Mouse (Mus musculus) MEL (cell line): Measurements from ENCODE around the gene Unc13a. TPM values are rescaled to one million over a fixed set of nuclear protein-coding genes. Genes with fewer than 3 reads are reported as not detected.

Experiments
- DNase-seq: peaks from one replicate; pipeline ENCODE4 v3.0.0; 2011; ENCODE audit warnings: low read depth, low spot score
- H3K27ac ChIP-seq: 2 replicates; pipeline ENCODE4 v1.5.1; 2012; ENCODE audit warnings: low read depth, mild to moderate bottlenecking, control low read depth, low read length, moderate library complexity; ENCODE audit not compliant: control insufficient read depth
- H3K27me3 ChIP-seq, 2 experiments: fragments of 150-350 bp in 1 of 2; sonication (generic) in 1 of 2; 2 replicates each; pipeline ENCODE4 v1.6.1; 2012; ENCODE audit warnings: low read length in 2 of 2, mild to moderate bottlenecking in 2 of 2, improper control_type of control experiment in 1 of 2, moderate library complexity in 1 of 2; ENCODE audit not compliant: insufficient read depth in 2 of 2, control insufficient read depth in 1 of 2
- H3K36me3 ChIP-seq, 2 experiments: 2 replicates each; pipeline ENCODE4 v1.6.1; 2012 to 2014; ENCODE audit warnings: low read length in 2 of 2, improper control_type of control experiment in 1 of 2, inconsistent platforms in 1 of 2, mild to moderate bottlenecking in 1 of 2; ENCODE audit not compliant: insufficient read depth in 2 of 2, control insufficient read depth in 1 of 2
- H3K4me1 ChIP-seq, 2 experiments: fragments of 150-350 bp in 1 of 2; sonication (generic) in 1 of 2; 2 replicates each; pipeline ENCODE4 v1.6.1; 2012; ENCODE audit warnings: low read length in 2 of 2, improper control_type of control experiment in 1 of 2, mild to moderate bottlenecking in 1 of 2; ENCODE audit not compliant: insufficient read depth in 2 of 2, control insufficient read depth in 1 of 2
- H3K4me3 ChIP-seq, 2 experiments: fragments of 150-350 bp in 1 of 2; sonication (generic) in 1 of 2; 2 replicates each; pipeline ENCODE4 v1.5.1; 2012; ENCODE audit warnings: low read depth in 2 of 2, low read length in 2 of 2, mild to moderate bottlenecking in 2 of 2, moderate library complexity in 2 of 2, control low read depth in 1 of 2, improper control_type of control experiment in 1 of 2; ENCODE audit not compliant: control insufficient read depth in 1 of 2, insufficient read depth in 1 of 2
- H3K79me2 ChIP-seq: 2 replicates; pipeline ENCODE4 v1.6.1; 2012; ENCODE audit warnings: mild to moderate bottlenecking, low read length, moderate library complexity; ENCODE audit not compliant: control insufficient read depth, poor library complexity, insufficient read depth
- H3K9ac ChIP-seq: 2 replicates; pipeline ENCODE4 v1.6.1; 2012; ENCODE audit warnings: low read depth, mild to moderate bottlenecking, control low read depth, low read length, moderate library complexity; ENCODE audit not compliant: control insufficient read depth, poor library complexity, severe bottlenecking
- H3K9me3 ChIP-seq: fragments of 150-350 bp; sonication (generic); replicated peaks from 2 replicates; pipeline ENCODE4 v1.6.1; 2012; ENCODE audit warnings: mild to moderate bottlenecking, low read length, improper control_type of control experiment, moderate library complexity; ENCODE audit not compliant: insufficient read depth
- E2F4 ChIP-seq: IDR thresholded peaks from 2 replicates; pipeline ENCODE4 v1.6.1; 2011; ENCODE audit warnings: low read depth, low read length, improper control_type of control experiment, borderline replicate concordance
- ELF1 ChIP-seq: IDR thresholded peaks from 2 replicates; pipeline ENCODE4 v1.6.1; 2014; ENCODE audit warnings: low read depth, mild to moderate bottlenecking, inconsistent platforms, low read length, improper control_type of control experiment, moderate library complexity
- EP300 ChIP-seq, 2 experiments: IDR thresholded peaks; 2 replicates each; pipeline ENCODE4 v1.6.1; 2011; ENCODE audit warnings: improper control_type of control experiment in 2 of 2, low read length in 2 of 2, low read depth in 1 of 2, mild to moderate bottlenecking in 1 of 2
- ETS1 ChIP-seq: IDR thresholded peaks from 2 replicates; pipeline ENCODE4 v1.6.1; 2012; ENCODE audit warnings: low read depth, mild to moderate bottlenecking, inconsistent platforms, low read length, improper control_type of control experiment, moderate library complexity
- GABPA ChIP-seq: IDR thresholded peaks from 2 replicates; pipeline ENCODE4 v1.6.1; 2012; ENCODE audit warnings: low read depth, mild to moderate bottlenecking, inconsistent platforms, low read length, improper control_type of control experiment, moderate library complexity
- HCFC1 ChIP-seq: IDR thresholded peaks from 2 replicates; pipeline ENCODE4 v1.6.1; 2012; ENCODE audit warnings: low read depth, mild to moderate bottlenecking, inconsistent platforms, low read length, improper control_type of control experiment, moderate library complexity
- JUND ChIP-seq: IDR thresholded peaks from 2 replicates; pipeline ENCODE4 v1.6.1; 2011; ENCODE audit warnings: low read depth, mild to moderate bottlenecking, improper control_type of control experiment, low read length
- KAT2A ChIP-seq: conservative IDR thresholded peaks from 2 replicates; pipeline ENCODE4 v1.6.1; 2012; ENCODE audit warnings: low read depth, low read length, improper control_type of control experiment, inconsistent platforms
- MAFK ChIP-seq: IDR thresholded peaks from 2 replicates; pipeline ENCODE4 v1.6.1; 2011; ENCODE audit warnings: low read depth, mild to moderate bottlenecking, low read length, improper control_type of control experiment, borderline replicate concordance
- MAX ChIP-seq: IDR thresholded peaks from 2 replicates; pipeline ENCODE4 v1.6.1; 2011; ENCODE audit warnings: low read length, improper control_type of control experiment
- MEF2A ChIP-seq: IDR thresholded peaks from 2 replicates; pipeline ENCODE4 v1.6.1; 2014; ENCODE audit warnings: low read depth, mild to moderate bottlenecking, inconsistent platforms, low read length, improper control_type of control experiment; ENCODE audit not compliant: poor library complexity, insufficient replicate concordance, severe bottlenecking; ENCODE audit errors: extremely low read depth
- MXI1 ChIP-seq: IDR thresholded peaks from 2 replicates; pipeline ENCODE4 v1.6.1; 2011; ENCODE audit warnings: mild to moderate bottlenecking, low read depth, low read length, improper control_type of control experiment
- MYC ChIP-seq: IDR thresholded peaks from 2 replicates; pipeline ENCODE4 v1.6.1; 2011; ENCODE audit warnings: low read depth, mild to moderate bottlenecking, low read length, improper control_type of control experiment, moderate library complexity
- NELFE ChIP-seq: IDR thresholded peaks from 2 replicates; pipeline ENCODE4 v1.6.1; 2011; ENCODE audit warnings: low read depth, low read length, improper control_type of control experiment
- POLR2A ChIP-seq, 2 experiments: IDR thresholded peaks; 2 replicates each; pipeline ENCODE4 v1.6.1; 2011 to 2012; ENCODE audit warnings: low read length in 2 of 2, mild to moderate bottlenecking in 2 of 2, control low read depth in 1 of 2, improper control_type of control experiment in 1 of 2, low read depth in 1 of 2, moderate library complexity in 1 of 2; ENCODE audit not compliant: control insufficient read depth in 1 of 2, insufficient read depth in 1 of 2, poor library complexity in 1 of 2
- RCOR1 ChIP-seq: IDR thresholded peaks from 2 replicates; pipeline ENCODE4 v1.6.1; 2012; ENCODE audit warnings: low read depth, mild to moderate bottlenecking, inconsistent platforms, low read length, improper control_type of control experiment
- SMC3 ChIP-seq: IDR thresholded peaks from 2 replicates; pipeline ENCODE4 v1.6.1; 2011; ENCODE audit warnings: low read depth, low read length, improper control_type of control experiment
- TAL1 ChIP-seq: IDR thresholded peaks from 2 replicates; pipeline ENCODE4 v1.6.1; 2012; ENCODE audit warnings: mild to moderate bottlenecking, inconsistent platforms, low read length, moderate library complexity, mixed read lengths
- TBP ChIP-seq: IDR thresholded peaks from 2 replicates; pipeline ENCODE4 v1.8.0; 2011; ENCODE audit warnings: low read depth, low read length, improper control_type of control experiment
- TCF12 ChIP-seq: IDR thresholded peaks from 2 replicates; pipeline ENCODE4 v1.6.1; 2014; ENCODE audit warnings: low read depth, mild to moderate bottlenecking, inconsistent platforms, low read length, improper control_type of control experiment, moderate library complexity
- UBTF ChIP-seq: IDR thresholded peaks from 2 replicates; pipeline ENCODE4 v1.6.1; 2012; ENCODE audit warnings: low read depth, mild to moderate bottlenecking, inconsistent platforms, low read length, improper control_type of control experiment, moderate library complexity, borderline replicate concordance; ENCODE audit not compliant: insufficient read depth
- USF1 ChIP-seq: IDR thresholded peaks from 2 replicates; pipeline ENCODE4 v1.6.1; 2014; ENCODE audit warnings: low read depth, mild to moderate bottlenecking, inconsistent platforms, low read length, improper control_type of control experiment, moderate library complexity
- USF2 ChIP-seq, 2 experiments: IDR thresholded peaks; 2 replicates each; pipeline ENCODE4 v1.6.1; 2011 to 2012; ENCODE audit warnings: improper control_type of control experiment in 2 of 2, low read length in 2 of 2, borderline replicate concordance in 1 of 2, inconsistent platforms in 1 of 2, low read depth in 1 of 2, mild to moderate bottlenecking in 1 of 2; ENCODE audit not compliant: insufficient read depth in 1 of 2
- ZC3H11A ChIP-seq: IDR thresholded peaks from 2 replicates; pipeline ENCODE4 v1.6.1; 2012; ENCODE audit warnings: low read depth, mild to moderate bottlenecking, inconsistent platforms, low read length, improper control_type of control experiment
- ZKSCAN1 ChIP-seq: IDR thresholded peaks from 2 replicates; pipeline ENCODE4 v1.6.1; 2012; ENCODE audit warnings: low read depth, mild to moderate bottlenecking, inconsistent platforms, low read length, improper control_type of control experiment, moderate library complexity
- ZNF384 ChIP-seq: IDR thresholded peaks from 2 replicates; pipeline ENCODE4 v1.6.1; 2012; ENCODE audit warnings: low read depth, mild to moderate bottlenecking, inconsistent platforms, low read length, improper control_type of control experiment
- polyA plus RNA-seq, 2 experiments: library from polyadenylated mRNA; stranded (reverse) in 1 of 2; unstranded in 1 of 2; fragments of >175 nt in 1 of 2; fragments of >200 nt in 1 of 2; gene quantifications; 2 replicates each; pipeline versions ENCODE4 v1.2.1 to v1.2.4; 2012; ENCODE audit warnings: low replicate concordance in 2 of 2, low read depth in 1 of 2; ENCODE audit not compliant: insufficient read length in 2 of 2, insufficient read depth in 1 of 2, missing spikeins in 1 of 2
- total RNA-seq: library from RNA; depleted of rRNA; stranded (reverse); fragments of 300-350 nt; gene quantifications from 2 replicates; pipeline ENCODE4 v1.2.3, GENCODE M21; 2012

Unc13a gene
- total and polyA plus RNA-seq, 3 experiments = 0.81 to 3.6 TPM; not detected in 1

- H3K9ac ChIP-seq = no peak overlapping the region
- TF ChIP-seq ZKSCAN1 (no peak), ETS1 (no peak), MYC (no peak), POLR2A (IDR thresholded peaks at IDR 0.05; ENCODE audit: control insufficient read depth in 1 of 2, insufficient read depth in 1 of 2, low read depth in 1 of 2, low read length in 2 of 2, poor library complexity in 1 of 2) (no peak), ELF1 (no peak), USF2 (IDR thresholded peaks at IDR 0.05; ENCODE audit: borderline replicate concordance in 1 of 2, insufficient read depth in 1 of 2, low read depth in 1 of 2, low read length in 2 of 2) (no peak), ZNF384 (no peak), TCF12 (no peak), UBTF (no peak), TAL1 (no peak), RCOR1 (no peak), SMC3 (no peak), NELFE (no peak), KAT2A (no peak), MEF2A (no peak)
- no peaks in the 10 kb centered on the region for H3K79me2 ChIP-seq
- H3K9me3 ChIP-seq = no peaks in the 10 kb centered on the region
- no peaks in the 10 kb centered on the region for H3K4me1 ChIP-seq
- no peak for DNase-seq
- no peak overlapping the region for H3K4me3 ChIP-seq
- no peaks in the 10 kb centered on the region for H3K36me3 ChIP-seq
- H3K27ac ChIP-seq = no peak overlapping the region
- H3K27me3 ChIP-seq = no peaks in the 10 kb centered on the region
These were observed 21.8 kb upstream of the Unc13a start for GRCm38 (mm10) chr8:71693166-71694041.

- Histone ChIP-seq H3K4me3 (no peak overlapping the region), H3K4me1 (no peaks in the 10 kb centered on the region), H3K27me3 (no peaks in the 10 kb centered on the region), H3K9me3 (no peaks in the 10 kb centered on the region), H3K79me2 (no peaks in the 10 kb centered on the region), H3K36me3 (no peaks in the 10 kb centered on the region), H3K27ac (no peak overlapping the region), H3K9ac (no peak overlapping the region)
- no peak for DNase-seq
- TF ChIP-seq MXI1 (no peak), TBP (no peak), MAFK (no peak), TCF12 (no peak), EP300 (IDR thresholded peaks at IDR 0.05; ENCODE audit: low read depth in 1 of 2, low read length in 2 of 2) (no peak), GABPA (no peak), ZC3H11A (no peak), JUND (no peak), USF2 (IDR thresholded peaks at IDR 0.05; ENCODE audit: borderline replicate concordance in 1 of 2, insufficient read depth in 1 of 2, low read depth in 1 of 2, low read length in 2 of 2) (no peak), RCOR1 (no peak), USF1 (no peak), ELF1 (no peak), MEF2A (no peak), MAX (no peak), E2F4 (no peak), MYC (no peak), HCFC1 (no peak)
These were observed 21.0 kb upstream of the Unc13a start for GRCm38 (mm10) chr8:71692509-71692908.
